Mouse (Mus musculus) olfactory bulb, adult 2 months (tissue): ENCODE data around the gene Dock8.

Experiments used
- CTCF ChIP-seq: fragments of 200-500 bp; IDR thresholded peaks from 2 replicates; pipeline ENCODE4 v1.5.1; 2012; ENCODE audit warnings: low read depth, mild to moderate bottlenecking, low read length, moderate library complexity; ENCODE audit not compliant: insufficient read depth
- POLR2A ChIP-seq: fragments of 200-500 bp; IDR thresholded peaks from 2 replicates; pipeline ENCODE4 v1.6.1; 2012; ENCODE audit warnings: mild to moderate bottlenecking, low read depth, low read length, moderate library complexity; ENCODE audit not compliant: insufficient read depth

DNA sequence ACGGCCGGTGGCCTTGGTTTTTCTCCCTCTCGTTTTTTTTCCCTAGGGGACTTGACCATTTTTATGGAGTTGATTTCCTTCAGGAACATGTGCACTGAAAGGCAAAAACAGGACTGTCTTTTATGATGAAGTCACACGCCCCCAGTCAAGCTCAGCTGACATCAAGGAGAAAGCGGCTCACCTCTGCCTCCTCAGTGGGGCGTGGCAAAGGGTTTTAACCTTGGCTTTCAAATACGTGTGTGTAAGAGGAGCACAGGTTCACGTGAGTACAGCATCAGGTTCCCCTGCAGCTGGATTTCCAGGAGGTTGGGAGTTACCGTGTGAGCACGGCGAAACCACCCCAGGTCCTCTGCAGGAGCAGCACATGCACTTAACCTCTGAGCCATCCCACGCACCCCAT, 203.7 kb downstream of the Dock8 start:
- TF ChIP-seq POLR2A: no peak
- TF ChIP-seq CTCF: no peak
